Mouse (Mus musculus): ENCODE measurements around the gene Npepps. TPM values are rescaled to one million over a fixed set of nuclear protein-coding genes. Genes with fewer than 3 reads are reported as not detected.
A peak's percentile ranks its signal among the peaks of the same experiment; 100 is the strongest.
"Not testable (repeated sequence)": the region's sequence is repeated elsewhere in the genome, so short reads cannot be mapped to it uniquely, and the experiment has no call there.

The Npepps gene
- 109 and 110 TPM in 2 replicates for total RNA-seq (2021)
- long read RNA-seq, full-length matches to known transcripts, result 56 of 72 reads
- long read RNA-seq, partial matches to known transcripts, result 2 of 72 reads
- long read RNA-seq, other reads (novel, unspliced or antisense), result 14 of 72 reads

- peak; percentile 84 for DNase-seq
Measured at GRCm38 (mm10) chr11:97280216-97280861, at the start of gene Npepps. Npepps (minus strand) TSS chr11:97280638.

DNA sequence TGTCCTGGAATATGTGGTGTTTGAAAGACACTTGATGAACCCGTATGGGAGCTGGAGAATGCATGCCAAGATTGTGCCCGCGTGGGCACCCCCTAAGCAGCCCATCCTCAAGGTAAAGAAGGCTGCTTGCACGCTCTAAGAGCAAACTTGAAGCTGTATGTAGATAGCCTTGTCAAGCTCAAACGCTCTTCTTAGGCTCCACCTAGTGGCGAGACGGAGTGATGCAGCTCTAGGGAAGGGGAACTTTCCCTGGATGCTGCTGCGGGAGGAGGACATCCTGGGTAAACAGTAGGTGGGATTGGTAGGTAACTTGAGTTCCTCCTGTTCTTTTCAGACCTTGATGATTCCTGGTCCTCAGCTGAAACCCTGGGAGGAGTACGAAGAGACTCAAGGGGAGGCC, 47.7 kb upstream of the Npepps start:
- peak; percentile 64 for DNase-seq

- DNase-seq, result no peak
Measured at GRCm38 (mm10) chr11:97325224-97325623, 44.8 kb upstream of the Npepps start.

DNA sequence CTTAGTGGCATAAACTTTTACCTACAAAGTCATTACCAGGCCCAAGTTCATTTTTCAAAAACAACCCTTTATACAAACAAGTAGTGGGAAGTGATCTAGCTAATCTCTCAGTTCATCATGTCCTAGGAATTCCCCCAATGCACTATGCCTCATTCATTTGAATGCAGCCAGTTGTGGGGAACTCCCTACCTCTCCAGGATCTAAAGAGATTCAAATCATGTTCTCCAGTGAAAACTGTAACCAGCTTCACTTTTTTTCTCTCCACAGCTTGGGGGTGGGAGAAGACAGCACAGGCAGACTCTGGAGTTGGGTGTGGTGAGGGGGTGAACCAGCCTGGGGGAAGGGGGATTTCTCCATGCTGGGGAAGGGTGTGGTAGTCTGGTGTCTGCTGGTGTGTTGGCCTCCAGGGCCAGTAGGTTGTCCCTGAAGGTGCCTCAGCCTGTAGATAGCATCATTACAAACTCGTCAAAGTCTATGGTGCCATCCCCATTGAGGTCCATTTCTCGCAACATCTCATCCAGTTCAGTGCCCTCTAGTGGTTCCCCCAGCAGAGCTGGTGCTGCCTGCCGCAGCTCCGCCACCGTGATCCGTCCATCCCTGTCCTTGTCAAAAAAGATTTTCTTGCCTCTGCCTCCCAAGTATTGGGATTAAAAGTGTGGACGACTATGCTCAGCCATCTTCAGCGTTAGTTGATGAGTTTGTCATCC, 41.6 kb upstream of the Npepps start:
- not testable (repeated sequence) for DNase-seq

DNA sequence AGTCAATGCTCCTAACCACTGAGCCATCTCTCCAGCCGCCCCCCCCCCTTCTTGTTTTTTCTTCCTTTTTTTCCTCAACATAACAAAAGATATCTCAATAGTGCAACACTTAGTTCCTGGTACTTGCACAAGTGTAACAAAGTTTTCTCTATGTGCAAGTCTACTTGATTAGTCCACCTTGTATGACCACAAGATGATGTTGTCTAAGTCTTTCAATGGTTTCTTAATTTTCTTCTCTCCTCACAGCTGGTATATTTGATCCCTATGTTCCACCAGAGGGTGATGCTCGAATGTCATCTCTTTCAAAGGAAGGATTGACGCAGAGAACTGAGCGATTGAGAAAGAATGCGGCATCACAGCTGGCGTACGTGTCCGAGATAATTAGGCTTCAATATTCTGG, 40.8 kb upstream of the Npepps start:
- DNase-seq, result no peak

- DNase-seq, result peak; percentile 99
Measured at GRCm38 (mm10) chr11:97315504-97316503, 35.4 kb upstream of the Npepps start, which contains the start of gene Mrpl45. Mrpl45 (plus strand) TSS chr11:97315716.

DNA sequence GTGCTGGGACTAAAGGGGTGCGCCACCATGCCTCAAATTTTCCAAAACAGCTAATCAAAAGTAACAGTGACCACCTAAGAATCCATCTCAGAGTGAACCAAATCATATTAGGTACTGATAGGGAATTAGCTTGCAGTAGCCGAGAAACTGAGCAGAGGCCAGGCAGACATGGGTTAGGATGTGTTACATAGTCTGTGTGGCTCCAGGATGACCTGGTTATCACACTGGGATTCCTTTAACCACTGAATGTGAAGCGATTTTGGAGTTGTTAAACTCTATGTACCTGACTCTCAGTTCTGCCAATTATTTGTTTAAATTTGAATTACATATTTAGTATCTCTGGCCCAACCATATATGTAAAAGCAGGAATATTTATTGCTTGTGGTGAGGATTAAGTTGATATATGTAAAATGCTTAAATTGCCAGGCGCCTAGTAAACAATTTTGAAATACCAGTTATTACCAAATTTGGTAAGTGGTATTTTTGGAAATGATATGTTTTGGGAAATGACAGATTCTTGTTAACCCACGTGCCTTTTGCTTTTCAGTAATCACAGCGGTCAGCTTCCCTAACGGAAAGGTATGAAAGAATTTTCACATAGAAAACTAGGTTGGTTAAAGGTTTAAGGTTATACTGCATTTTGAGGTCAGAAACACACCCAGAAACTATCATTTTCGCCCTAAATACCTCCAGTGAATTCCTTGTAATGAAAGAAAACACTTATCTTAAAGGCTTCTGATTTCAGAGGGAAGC, 34.5 kb upstream of the Npepps start:
- no peak for DNase-seq

GRCm38 (mm10) chr11:97314110-97314509, 33.7 kb upstream of the Npepps start:
- no peak for DNase-seq

GRCm38 (mm10) chr11:97312871-97313270, 32.4 kb upstream of the Npepps start:
- not testable (repeated sequence) for DNase-seq

DNA sequence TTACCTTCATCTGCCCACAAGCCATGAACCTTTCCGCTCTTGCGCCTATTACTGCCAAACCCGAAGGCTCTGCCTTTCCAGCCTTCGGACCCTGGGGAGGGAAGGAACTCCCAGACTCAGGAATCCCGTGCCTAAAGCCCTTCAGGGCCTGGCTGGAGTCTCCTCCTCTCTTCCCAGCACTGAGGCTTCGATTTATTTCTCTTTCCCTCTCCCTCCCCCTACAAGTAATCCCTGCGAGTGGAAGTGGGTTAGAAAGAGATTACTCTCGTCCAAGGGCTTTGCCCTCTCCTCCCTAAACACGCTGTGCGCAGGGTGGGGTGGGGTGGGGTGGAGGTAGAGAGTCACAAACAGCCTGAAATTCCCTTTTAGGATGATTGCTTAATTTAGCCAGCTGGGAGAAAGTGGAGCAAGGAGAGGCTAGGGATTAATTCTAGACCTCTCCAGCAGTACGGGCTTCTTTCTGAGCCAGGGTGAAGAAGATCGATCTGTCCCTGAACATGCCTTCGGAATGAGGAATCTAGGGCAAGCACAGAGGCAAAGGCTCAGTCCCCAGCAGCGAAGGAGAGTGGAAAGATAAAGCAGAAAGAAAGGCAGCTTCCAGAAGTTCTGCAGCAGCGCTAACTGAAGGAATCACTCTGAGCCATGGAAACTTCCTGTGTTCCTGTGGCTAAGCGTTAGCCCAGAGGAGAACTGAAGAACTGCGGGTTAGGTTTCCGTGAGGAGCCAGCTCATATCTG, 30.6 kb upstream of the Npepps start:
- no peak for DNase-seq

GRCm38 (mm10) chr11:97309911-97310571, 29.6 kb upstream of the Npepps start:
- peak; percentile 67 for DNase-seq

- peak; percentile 86 for DNase-seq
Measured at GRCm38 (mm10) chr11:97309451-97309836, 29.0 kb upstream of the Npepps start.

DNA sequence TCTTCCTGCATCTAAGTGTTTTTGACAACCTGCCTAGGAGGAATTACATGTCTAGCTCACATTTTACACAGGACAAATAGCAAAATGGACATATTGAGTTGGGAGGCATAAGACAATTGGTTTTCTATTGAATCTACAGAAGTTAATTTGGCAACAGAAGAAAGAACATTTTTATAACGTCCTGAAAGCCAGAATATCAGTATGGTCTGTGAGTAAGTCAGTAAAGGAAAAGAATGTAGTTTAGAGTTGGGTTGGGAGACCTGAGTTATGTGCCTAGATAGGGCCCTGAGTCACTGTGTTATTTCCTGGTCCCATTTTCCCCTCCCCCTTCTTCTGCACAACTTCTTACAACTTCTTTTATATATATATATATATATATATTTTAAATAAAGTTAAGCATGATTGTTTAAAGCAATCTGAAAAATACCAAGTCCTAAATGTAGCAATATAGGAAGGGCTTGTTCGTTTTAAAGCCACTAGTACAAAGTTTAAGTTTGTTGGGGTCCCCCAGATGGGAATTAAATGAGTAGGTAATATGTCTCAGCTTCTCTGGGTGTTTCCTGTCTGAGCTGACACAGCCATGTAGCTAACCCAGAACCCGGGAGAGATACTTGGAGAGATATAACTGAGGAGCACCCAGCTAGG, 28.5 kb upstream of the Npepps start:
- DNase-seq, result no peak

- DNase-seq, result no peak
Measured at GRCm38 (mm10) chr11:97307294-97308069, 27.0 kb upstream of the Npepps start.

DNA sequence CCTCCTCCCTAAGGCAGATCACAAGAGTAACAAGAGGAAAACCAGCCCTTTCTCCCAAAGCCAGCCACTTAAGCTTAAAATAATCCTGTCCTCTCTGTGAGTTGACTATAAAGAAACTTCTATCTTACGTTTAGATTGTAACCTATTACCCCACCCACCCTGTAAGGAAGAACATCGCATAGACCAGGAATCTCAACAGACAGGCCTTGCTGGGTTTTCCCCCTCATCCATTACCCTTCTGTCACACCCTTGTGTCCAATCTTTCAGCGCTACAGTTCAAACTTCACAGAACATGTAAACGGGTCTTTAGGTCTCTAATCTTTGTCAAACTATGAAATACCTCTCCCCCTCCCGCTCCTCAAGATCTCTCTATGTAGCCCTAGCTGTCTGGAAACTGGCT, 24.2 kb upstream of the Npepps start:
- DNase-seq, result no peak

DNA sequence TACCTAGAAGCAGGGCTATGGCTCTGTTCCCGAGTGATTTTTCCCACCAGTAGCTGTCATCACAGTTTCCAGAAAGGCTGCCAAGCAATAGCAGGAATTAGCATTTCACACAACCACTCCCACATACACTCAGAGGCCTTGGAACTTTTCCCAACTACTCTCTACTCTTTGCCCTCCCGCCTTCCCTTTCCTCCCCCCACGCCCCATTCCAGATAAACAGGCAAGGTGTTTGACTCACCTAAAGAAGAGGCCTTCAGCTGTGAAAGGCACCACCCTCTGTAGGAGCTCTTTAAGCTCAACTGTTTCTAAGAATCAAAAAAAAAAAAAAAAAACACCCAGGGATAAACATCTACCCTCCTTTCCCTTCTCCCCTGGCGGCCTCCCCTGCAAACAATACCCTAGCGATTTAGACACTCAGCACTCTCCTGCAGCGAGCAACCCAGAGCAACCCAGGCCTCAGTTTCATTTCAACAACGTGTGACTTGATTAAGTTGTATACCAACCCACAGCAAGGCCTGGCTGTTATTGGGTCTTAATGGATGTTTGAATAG, 21.9 kb upstream of the Npepps start:
- DNase-seq, result no peak

GRCm38 (mm10) chr11:97301406-97301805, 21.0 kb upstream of the Npepps start:
- DNase-seq, result no peak

DNA sequence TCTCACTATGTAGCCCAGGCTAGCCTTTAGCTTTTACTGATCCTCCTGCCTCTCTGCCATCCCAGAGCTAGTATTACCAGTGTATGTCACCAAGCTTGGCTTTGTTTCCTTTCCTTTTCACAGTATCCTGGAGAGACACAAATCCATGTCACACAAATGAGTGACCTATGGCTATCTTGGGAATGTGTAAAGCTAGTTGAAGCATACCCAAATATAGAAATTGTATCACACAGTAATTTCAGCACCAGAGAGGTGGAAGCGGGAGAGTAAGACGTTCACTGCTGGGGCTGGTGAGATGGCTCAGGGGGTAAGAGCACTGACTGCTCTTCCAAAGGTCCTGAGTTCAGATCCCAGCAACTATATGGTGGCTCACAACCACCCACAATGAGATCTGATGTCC, 19.5 kb upstream of the Npepps start:
- DNase-seq, result no peak

DNA sequence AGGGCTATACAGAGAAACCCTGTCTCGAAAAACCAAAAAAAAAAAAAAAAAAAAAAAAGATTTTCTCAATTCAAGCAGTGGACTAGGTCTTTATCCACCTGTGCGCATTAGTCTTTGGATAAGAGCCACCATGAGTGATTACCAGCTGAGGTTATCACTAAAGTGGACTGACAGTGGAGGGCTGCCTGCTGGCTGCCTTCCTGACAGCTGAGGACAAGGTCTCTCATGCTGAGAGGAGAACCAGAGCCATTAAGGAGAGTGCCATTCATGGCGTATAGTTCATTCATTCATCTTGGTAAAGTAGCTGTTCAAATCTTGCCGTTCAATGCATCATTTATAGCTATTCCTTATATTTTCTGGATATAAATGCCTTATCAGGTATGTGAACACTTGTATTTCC, 16.1 kb upstream of the Npepps start:
- DNase-seq, result no peak

All from adrenal gland, postnatal 25 days (tissue).